Mouse (Mus musculus) midbrain, embryonic 16.5 days (tissue): ENCODE results near the gene Gm7247. TPM values are rescaled to one million over a fixed set of nuclear protein-coding genes. Genes with fewer than 3 reads are reported as not detected.
"Not testable (repeated sequence)": the region's sequence is repeated elsewhere in the genome, so short reads cannot be mapped to it uniquely, and the experiment has no call there.

Experiments
- ATAC-seq: fragments of 200-750 bp; cut with Nextera tagmentation; 2 replicates; pipeline ENCODE4 v1.8.0; 2017; ENCODE audit warnings: moderate TSS enrichment
- H3K27ac ChIP-seq: fragments of 300-500 bp; sonication (generic); 2 replicates; pipeline ENCODE4 v1.5.1; 2014; ENCODE audit warnings: mild to moderate bottlenecking, low read length, mixed read lengths
- H3K27me3 ChIP-seq: fragments of 300-500 bp; sonication (generic); 2 replicates; pipeline ENCODE4 v1.6.1; 2014; ENCODE audit warnings: low read depth, low read length, mixed read lengths; ENCODE audit not compliant: control insufficient read depth, insufficient read depth
- H3K36me3 ChIP-seq: fragments of 300-500 bp; sonication (generic); 2 replicates; pipeline ENCODE4 v1.6.1; 2014; ENCODE audit warnings: mild to moderate bottlenecking, low read length, moderate library complexity, mixed read lengths; ENCODE audit not compliant: control insufficient read depth, insufficient read depth
- H3K4me1 ChIP-seq: fragments of 300-500 bp; sonication (generic); 2 replicates; pipeline ENCODE4 v1.6.1; 2014; ENCODE audit warnings: mild to moderate bottlenecking, low read length, mixed read lengths; ENCODE audit not compliant: control insufficient read depth, insufficient read depth
- H3K4me2 ChIP-seq: fragments of 300-500 bp; sonication (generic); 2 replicates; pipeline ENCODE4 v1.6.1; 2014; ENCODE audit warnings: mild to moderate bottlenecking, low read length, mixed read lengths
- H3K4me3 ChIP-seq: fragments of 300-500 bp; sonication (generic); 2 replicates; pipeline ENCODE4 v1.5.1; 2014; ENCODE audit warnings: low read depth, mild to moderate bottlenecking, low read length, moderate library complexity, mixed read lengths
- H3K9ac ChIP-seq: fragments of 300-500 bp; sonication (generic); 2 replicates; pipeline ENCODE4 v1.6.1; 2014; ENCODE audit warnings: low read depth, low read length, mixed read lengths
- H3K9me3 ChIP-seq: fragments of 300-500 bp; sonication (generic); replicated peaks from 2 replicates; pipeline ENCODE4 v1.6.1; 2014; ENCODE audit warnings: mild to moderate bottlenecking, low read length, mixed read lengths; ENCODE audit not compliant: control insufficient read depth, poor library complexity, severe bottlenecking
- WGBS: fragments of 180-500 bp; shearing (Covaris S2); extraction: QIAGEN DNeasy Blood & Tissue Kit; methylation state at CpG from one replicate; pipeline ENCODE4 v1.1.7; 2014; 5-methylcytosine and 5-hydroxymethylcytosine counted together
- polyA plus RNA-seq: library from polyadenylated mRNA; unstranded; fragments of >200 nt; fragmentation: Nextera tagmentation; extraction: Ambion mirVana; gene quantifications from 2 replicates; pipeline ENCODE4 v1.2.1, GENCODE M21; 2015

The Gm7247 gene
- polyA plus RNA-seq, 1 experiment from 2014 or later: not detected

DNA sequence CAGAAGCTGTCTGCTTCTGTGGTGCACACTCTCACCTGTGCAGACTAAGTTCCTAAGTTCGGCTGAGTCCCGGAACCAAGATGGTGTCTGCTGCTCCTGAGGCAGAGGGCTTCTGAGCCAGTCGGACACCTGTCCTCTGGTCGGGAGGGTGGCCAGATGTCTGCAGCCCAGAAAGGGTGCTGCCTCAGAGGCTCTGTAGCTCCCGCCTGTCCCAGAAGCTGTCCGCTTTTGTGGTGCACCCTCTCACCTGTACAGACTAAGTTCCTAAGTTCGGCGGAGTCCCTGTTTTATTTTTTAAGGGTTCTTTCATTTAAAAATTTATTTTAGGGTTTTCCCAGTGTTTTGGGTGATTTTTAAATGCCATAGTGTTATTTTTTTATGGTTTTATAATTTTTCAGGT is 145.9 kb downstream of the Gm7247 start:
- Histone ChIP-seq H3K36me3 (no peaks in the 10 kb centered on the region), H3K4me3 (no peak overlapping the region), H3K9me3 (no peaks in the 10 kb centered on the region), H3K27me3 (no peaks in the 10 kb centered on the region), H3K4me2 (no peak overlapping the region), H3K4me1 (no peaks in the 10 kb centered on the region), H3K9ac (no peak overlapping the region), H3K27ac (no peak overlapping the region)
- 95% methylated on average over 8 of the region's 8 CpGs for WGBS
- no peak for ATAC-seq

DNA sequence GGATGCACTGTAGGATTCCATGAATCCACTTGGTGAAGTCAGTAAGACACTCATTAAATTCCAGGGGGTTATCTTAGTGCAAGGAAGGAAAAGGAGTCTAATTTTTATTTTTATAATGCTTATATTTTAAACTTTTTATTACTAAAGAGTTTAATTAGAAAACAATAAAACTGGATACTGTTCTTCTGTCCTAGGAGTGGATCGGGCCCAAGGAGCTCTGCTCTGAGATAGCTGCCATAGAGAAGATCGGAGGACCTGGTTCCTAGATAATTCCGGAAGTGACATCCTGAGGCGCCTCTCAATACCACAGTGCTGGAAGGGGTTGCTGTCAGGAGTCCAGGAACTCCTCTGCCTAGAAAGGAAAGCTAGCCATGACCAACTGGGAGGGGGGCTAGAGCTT is 190.9 kb downstream of the Gm7247 start, which contains the start of gene Gm5622:
Gm5622 (plus strand) TSS at position 301 of the 400 bp plus-strand sequence.
- Histone ChIP-seq H3K36me3 (no peaks in the 10 kb centered on the region), H3K27me3 (no peaks in the 10 kb centered on the region), H3K4me2 (no peak within 1 kb of the TSS), H3K9me3 (no peaks in the 10 kb centered on the region), H3K9ac (no peak within 1 kb of the TSS), H3K27ac (no peak within 1 kb of the TSS), H3K4me3 (no peak within 1 kb of the TSS), H3K4me1 (no peaks in the 10 kb centered on the region)
- WGBS: 96% methylated on average over 4 of the region's 4 CpGs
- no peak for ATAC-seq

DNA sequence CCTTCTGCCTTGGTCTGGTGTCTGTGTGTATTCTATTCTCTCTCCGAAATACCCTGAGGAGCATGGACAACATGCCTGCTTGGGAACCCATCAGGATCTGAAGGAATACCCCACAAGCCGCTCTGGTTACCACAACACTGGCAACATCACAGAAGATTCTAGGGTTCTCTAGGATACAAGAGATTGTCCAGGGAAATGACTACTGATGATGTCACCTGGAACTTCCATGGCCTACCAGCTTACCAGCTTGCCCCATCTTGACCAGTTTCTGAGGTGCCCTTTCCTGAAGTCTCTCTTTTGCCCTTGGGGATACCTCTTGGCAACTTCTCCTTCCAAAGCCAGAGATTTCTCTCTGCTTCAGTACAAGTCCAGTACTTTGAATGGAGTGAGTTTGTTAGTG is 212.4 kb downstream of the Gm7247 start, which contains the start of gene Gm17175:
Gm17175 (minus strand) TSS at position 101 of the 400 bp plus-strand sequence.
- H3K9ac ChIP-seq, H3K27me3 ChIP-seq, H3K4me1 ChIP-seq, H3K27ac ChIP-seq, H3K4me3 ChIP-seq, H3K36me3 ChIP-seq, H3K9me3 ChIP-seq, ATAC-seq, H3K4me2 ChIP-seq: not testable (repeated sequence)
- 93% methylated on average over 2 of the region's 2 CpGs for WGBS

DNA sequence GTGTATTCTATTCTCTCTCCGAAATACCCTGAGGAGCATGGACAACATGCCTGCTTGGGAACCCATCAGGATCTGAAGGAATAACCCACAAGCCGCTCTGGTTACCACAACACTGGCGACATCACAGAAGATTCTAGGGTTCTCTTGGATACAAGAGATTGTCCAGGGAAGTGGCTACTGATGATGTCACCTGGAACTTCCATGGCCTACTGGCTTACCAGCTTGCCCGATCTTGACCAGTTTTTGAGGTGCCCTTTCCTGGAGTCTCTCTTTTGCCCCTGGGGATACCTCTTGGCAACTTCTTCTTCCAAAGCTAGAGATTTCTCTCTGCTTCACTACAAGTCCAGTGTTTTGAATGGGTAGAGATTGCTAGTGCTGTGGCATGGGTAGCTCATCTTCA is 230.5 kb downstream of the Gm7247 start, which contains the start of gene Gm17174:
Gm17174 (minus strand) TSS at position 101 of the 400 bp plus-strand sequence.
- not testable (repeated sequence) for ATAC-seq, H3K27me3 ChIP-seq, H3K36me3 ChIP-seq, H3K9me3 ChIP-seq, H3K27ac ChIP-seq, H3K4me1 ChIP-seq, H3K4me3 ChIP-seq, H3K9ac ChIP-seq, H3K4me2 ChIP-seq
- WGBS: 95% methylated on average over 4 of the region's 4 CpGs

DNA sequence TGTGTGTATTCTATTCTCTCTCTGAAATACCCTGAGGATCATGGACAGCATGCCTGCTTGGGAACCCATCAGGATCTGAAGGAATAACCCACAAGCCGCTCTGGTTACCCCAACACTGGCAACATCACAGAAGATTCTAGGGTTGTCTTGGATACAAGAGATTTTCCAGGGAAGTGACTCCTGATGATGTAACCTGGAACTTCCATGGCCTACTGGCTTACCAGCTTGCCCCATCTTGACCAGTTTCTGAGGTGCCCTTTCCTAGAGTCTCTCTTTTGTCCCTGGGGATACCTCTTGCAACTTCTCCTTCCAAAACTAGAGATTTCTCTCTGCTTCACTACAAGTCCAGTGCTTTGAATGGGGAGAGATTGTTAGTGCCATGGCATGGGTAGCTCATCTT is 249.7 kb downstream of the Gm7247 start, which contains the start of gene Gm17078:
Gm17078 (minus strand) TSS at position 101 of the 400 bp plus-strand sequence.
- no peak for ATAC-seq
- no peaks in the 10 kb centered on the region for H3K4me1 ChIP-seq
- H3K9me3 ChIP-seq: no peaks in the 10 kb centered on the region
- no peak within 1 kb of the TSS for H3K4me2 ChIP-seq
- H3K9ac ChIP-seq: no peak within 1 kb of the TSS
- no peaks in the 10 kb centered on the region for H3K27me3 ChIP-seq
- no peaks in the 10 kb centered on the region for H3K36me3 ChIP-seq
- no peak within 1 kb of the TSS for H3K27ac ChIP-seq
- H3K4me3 ChIP-seq: no peak within 1 kb of the TSS
- WGBS: 65% methylated on average over 1 of the region's 1 CpGs

Other genes with a start within 250 kb of the Gm7247 start
- not detected in 2 replicates for gene Eddm3b, start 247.3 kb upstream of the Gm7247 start, polyA plus RNA-seq
- 0.77 and 0.91 TPM in 2 replicates for gene Rnase6, start 237.8 kb upstream of the Gm7247 start, polyA plus RNA-seq
- gene Rnase1, start 215.0 kb upstream of the Gm7247 start, polyA plus RNA-seq: 0.57 TPM in 1 of 2 replicates, not detected in the other
- gene Rnase2b, start 199.5 kb upstream of the Gm7247 start, polyA plus RNA-seq: not detected in 2 replicates
- gene Ang2, start 162.6 kb upstream of the Gm7247 start, polyA plus RNA-seq: not detected in 2 replicates
- gene Ear14, start 158.4 kb upstream of the Gm7247 start, polyA plus RNA-seq: not detected in 2 replicates
- not detected in 2 replicates for gene Rnase2a, start 105.6 kb upstream of the Gm7247 start, polyA plus RNA-seq
- gene Vmn2r88, start 49.1 kb downstream of the Gm7247 start, polyA plus RNA-seq: not detected in 2 replicates
- not detected in 2 replicates for gene Vmn2r89, start 90.1 kb downstream of the Gm7247 start, polyA plus RNA-seq
- gene Gm5622, start 191.0 kb downstream of the Gm7247 start, polyA plus RNA-seq: not detected in 2 replicates
- not detected in 2 replicates for gene Gm17175, start 212.3 kb downstream of the Gm7247 start, polyA plus RNA-seq
- gene Gm17174, start 230.4 kb downstream of the Gm7247 start, polyA plus RNA-seq: not detected in 2 replicates
- not detected in 2 replicates for gene Gm17078, start 249.6 kb downstream of the Gm7247 start, polyA plus RNA-seq